Mouse (Mus musculus) heart, embryonic 14.5 days (tissue): ENCODE results near the gene Smarcd1. TPM values are rescaled to one million over a fixed set of nuclear protein-coding genes. Genes with fewer than 3 reads are reported as not detected.

Source experiments
- ATAC-seq: fragments of 200-750 bp; cut with Nextera tagmentation; 2 replicates; pipeline ENCODE4 v1.8.0; 2017; ENCODE audit warnings: low read depth, moderate TSS enrichment; ENCODE audit not compliant: insufficient number of reproducible peaks, insufficient read depth, low FRiP score
- H3K27ac ChIP-seq, 2 experiments: fragments of 200-500 bp in 1 of 2; fragments of 300-500 bp in 1 of 2; sonication (generic) in 1 of 2; replicated peaks in 1 of 2; 2 replicates each; pipeline ENCODE4 v1.5.1; 2012 to 2014; ENCODE audit warnings: low read depth in 2 of 2, low read length in 2 of 2, control low read depth in 1 of 2, mild to moderate bottlenecking in 1 of 2, mixed read lengths in 1 of 2; ENCODE audit not compliant: control insufficient read depth in 1 of 2, insufficient read depth in 1 of 2
- H3K27me3 ChIP-seq: fragments of 300-500 bp; sonication (generic); 2 replicates; pipeline ENCODE4 v1.6.1; 2014; ENCODE audit warnings: mild to moderate bottlenecking, low read length, control low read depth; ENCODE audit not compliant: control insufficient read depth, insufficient read depth
- H3K36me3 ChIP-seq: fragments of 300-500 bp; sonication (generic); 2 replicates; pipeline ENCODE4 v1.6.1; 2014; ENCODE audit warnings: mild to moderate bottlenecking, control low read depth, low read length, mixed read lengths; ENCODE audit not compliant: control insufficient read depth, insufficient read depth
- H3K4me1 ChIP-seq, 2 experiments: fragments of 200-500 bp in 1 of 2; fragments of 300-500 bp in 1 of 2; sonication (generic) in 1 of 2; 2 replicates each; pipeline ENCODE4 v1.6.1; 2012 to 2014; ENCODE audit warnings: low read length in 2 of 2, control low read depth in 1 of 2, mixed read lengths in 1 of 2; ENCODE audit not compliant: control insufficient read depth in 2 of 2, insufficient read depth in 2 of 2
- H3K4me2 ChIP-seq: fragments of 300-500 bp; sonication (generic); 2 replicates; pipeline ENCODE4 v1.6.1; 2014; ENCODE audit warnings: mild to moderate bottlenecking, low read length
- H3K4me3 ChIP-seq, 2 experiments: fragments of 200-500 bp in 1 of 2; fragments of 300-500 bp in 1 of 2; sonication (generic) in 1 of 2; 2 replicates each; pipeline ENCODE4 v1.5.1; 2012 to 2014; ENCODE audit warnings: low read length in 2 of 2, mild to moderate bottlenecking in 2 of 2, control low read depth in 1 of 2, low read depth in 1 of 2, moderate library complexity in 1 of 2; ENCODE audit not compliant: control insufficient read depth in 1 of 2, insufficient read depth in 1 of 2
- H3K9ac ChIP-seq: fragments of 300-500 bp; sonication (generic); 2 replicates; pipeline ENCODE4 v1.6.1; 2014; ENCODE audit warnings: mild to moderate bottlenecking, low read length
- H3K9me3 ChIP-seq: fragments of 300-500 bp; sonication (generic); 2 replicates; pipeline ENCODE4 v1.6.1; 2016; ENCODE audit warnings: low read length, control low read depth; ENCODE audit not compliant: control insufficient read depth
- WGBS: fragments of 180-500 bp; shearing (Covaris S2); extraction: QIAGEN DNeasy Blood & Tissue Kit; methylation state at CpG from one replicate; pipeline ENCODE4 v1.1.7; 2014; 5-methylcytosine and 5-hydroxymethylcytosine counted together
- polyA plus RNA-seq: library from polyadenylated mRNA; unstranded; fragments of >200 nt; fragmentation: Nextera tagmentation; extraction: Ambion mirVana; gene quantifications from 2 replicates; pipeline ENCODE4 v1.2.1, GENCODE M21; 2014

Smarcd1 gene
- polyA plus RNA-seq, 1 experiment from 2014 or later = 24.7 TPM

DNA sequence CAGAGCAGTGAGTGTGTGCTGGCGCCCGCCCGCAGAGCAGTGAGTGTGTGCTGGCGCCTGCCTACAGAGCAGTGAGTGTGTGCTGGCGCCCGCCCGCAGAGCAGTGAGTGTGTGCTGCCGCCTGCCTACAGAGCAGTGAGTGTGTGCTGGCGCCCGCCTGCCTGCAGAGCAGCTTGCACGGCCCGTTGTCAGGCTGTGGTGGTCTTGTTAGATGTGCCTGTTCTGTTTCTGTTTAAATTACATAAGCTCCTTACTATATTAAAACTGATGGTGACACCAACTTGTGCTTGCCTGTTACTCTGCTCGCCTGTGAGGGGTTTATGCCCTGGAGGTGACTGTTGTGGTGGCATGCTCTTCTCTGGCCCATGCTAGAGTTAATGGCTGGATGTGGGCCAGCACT is 6.2 kb downstream of the Smarcd1 start:
- peaks cover 15 to 30% of the 10 kb centered on the region in 2 experiments for H3K4me1 ChIP-seq
- H3K27ac ChIP-seq = no peak overlapping the region
- H3K4me3 ChIP-seq = no peak overlapping the region
- H3K36me3 ChIP-seq = peaks cover 92% of the 10 kb centered on the region
- H3K9ac ChIP-seq = no peak overlapping the region
- H3K9me3 ChIP-seq = no peaks in the 10 kb centered on the region
- 97% methylated on average over 13 of the region's 13 CpGs for WGBS
- no peak overlapping the region for H3K4me2 ChIP-seq
- H3K27me3 ChIP-seq = no peaks in the 10 kb centered on the region
- ATAC-seq = no peak

DNA sequence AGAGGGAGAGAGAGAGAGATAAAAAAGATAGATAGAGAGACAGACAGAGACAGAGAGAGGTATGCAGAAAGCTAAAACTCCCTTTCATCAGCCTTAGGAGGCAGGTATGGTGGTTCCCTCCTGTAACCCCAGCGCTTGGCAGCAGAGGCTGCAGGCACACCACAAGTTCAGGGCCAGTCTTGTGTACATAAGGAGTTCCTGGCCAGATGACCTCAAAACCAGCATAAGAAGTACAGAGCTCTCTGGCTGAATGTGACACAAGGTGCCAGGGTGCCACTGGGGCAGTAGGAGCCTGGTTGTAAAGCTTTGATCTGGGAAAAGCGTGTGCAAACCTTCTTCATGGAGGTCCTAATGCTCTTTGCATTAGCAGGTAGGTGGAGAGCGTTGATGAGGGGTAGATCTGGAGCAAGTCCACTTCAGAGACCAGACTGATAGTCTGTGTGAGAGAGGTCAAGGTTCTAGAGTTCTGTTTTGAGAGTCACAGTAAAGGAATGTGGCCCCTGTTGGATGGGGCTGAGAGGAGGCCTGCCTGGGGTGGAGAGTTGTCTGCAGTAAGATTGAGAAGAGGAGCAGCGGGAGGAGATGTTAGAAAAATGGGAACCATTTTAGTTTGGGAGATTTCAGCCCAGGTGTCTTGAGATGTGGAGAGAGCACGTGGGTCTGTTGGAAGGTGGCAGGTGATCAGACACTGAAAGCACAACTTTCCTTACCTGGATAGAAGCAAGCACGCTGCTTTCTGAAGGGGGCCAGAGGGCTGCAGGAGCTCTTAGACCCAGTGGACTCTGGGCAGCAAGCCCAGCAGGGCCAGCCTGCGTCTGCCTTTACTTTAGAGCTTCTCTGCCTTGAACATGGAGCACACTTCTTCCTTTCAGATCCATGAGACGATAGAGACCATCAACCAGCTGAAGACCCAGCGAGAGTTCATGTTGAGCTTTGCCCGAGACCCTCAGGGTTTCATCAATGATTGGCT is 8.6 kb downstream of the Smarcd1 start:
- Histone ChIP-seq H3K27me3 (no peaks in the 10 kb centered on the region), H3K9ac (no peak overlapping the region), H3K4me2 (no peak overlapping the region), H3K36me3 (peaks cover 90% of the 10 kb centered on the region), H3K9me3 (no peaks in the 10 kb centered on the region), H3K4me1 (peaks cover 13 to 24% of the 10 kb centered on the region in 2 experiments), H3K27ac (no peak overlapping the region), H3K4me3 (no peak overlapping the region)
- ATAC-seq = no peak
- WGBS = 92% methylated on average over 10 of the region's 10 CpGs

DNA sequence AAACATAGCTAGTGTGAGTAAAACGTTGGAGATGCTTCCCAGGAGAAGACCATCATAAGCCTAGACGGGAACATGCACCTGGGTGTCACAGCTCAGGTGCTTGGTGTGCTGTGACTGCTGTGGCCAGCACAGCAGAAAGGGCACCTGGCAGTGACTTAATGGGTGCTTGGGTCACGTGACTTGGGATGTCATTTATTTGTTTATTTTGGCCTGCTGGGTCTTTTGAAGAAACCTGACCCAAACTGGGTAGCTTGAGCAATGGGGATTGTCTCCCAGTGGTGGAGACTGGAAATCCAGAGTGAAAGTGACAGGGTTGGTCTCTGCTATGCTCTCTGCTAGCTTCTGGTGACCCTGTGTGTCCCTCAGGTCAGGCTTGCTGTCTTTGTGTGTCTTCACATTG is 9.6 kb downstream of the Smarcd1 start:
- no peak overlapping the region for H3K9ac ChIP-seq
- H3K4me3 ChIP-seq = no peak overlapping the region
- H3K9me3 ChIP-seq = no peaks in the 10 kb centered on the region
- H3K27me3 ChIP-seq = no peaks in the 10 kb centered on the region
- H3K27ac ChIP-seq = no peak overlapping the region
- no peak for ATAC-seq
- H3K4me2 ChIP-seq = no peak overlapping the region
- peaks cover 83% of the 10 kb centered on the region for H3K36me3 ChIP-seq
- H3K4me1 ChIP-seq = peaks cover 11 to 17% of the 10 kb centered on the region in 2 experiments
- WGBS = 73% methylated on average over 3 of the region's 3 CpGs

DNA sequence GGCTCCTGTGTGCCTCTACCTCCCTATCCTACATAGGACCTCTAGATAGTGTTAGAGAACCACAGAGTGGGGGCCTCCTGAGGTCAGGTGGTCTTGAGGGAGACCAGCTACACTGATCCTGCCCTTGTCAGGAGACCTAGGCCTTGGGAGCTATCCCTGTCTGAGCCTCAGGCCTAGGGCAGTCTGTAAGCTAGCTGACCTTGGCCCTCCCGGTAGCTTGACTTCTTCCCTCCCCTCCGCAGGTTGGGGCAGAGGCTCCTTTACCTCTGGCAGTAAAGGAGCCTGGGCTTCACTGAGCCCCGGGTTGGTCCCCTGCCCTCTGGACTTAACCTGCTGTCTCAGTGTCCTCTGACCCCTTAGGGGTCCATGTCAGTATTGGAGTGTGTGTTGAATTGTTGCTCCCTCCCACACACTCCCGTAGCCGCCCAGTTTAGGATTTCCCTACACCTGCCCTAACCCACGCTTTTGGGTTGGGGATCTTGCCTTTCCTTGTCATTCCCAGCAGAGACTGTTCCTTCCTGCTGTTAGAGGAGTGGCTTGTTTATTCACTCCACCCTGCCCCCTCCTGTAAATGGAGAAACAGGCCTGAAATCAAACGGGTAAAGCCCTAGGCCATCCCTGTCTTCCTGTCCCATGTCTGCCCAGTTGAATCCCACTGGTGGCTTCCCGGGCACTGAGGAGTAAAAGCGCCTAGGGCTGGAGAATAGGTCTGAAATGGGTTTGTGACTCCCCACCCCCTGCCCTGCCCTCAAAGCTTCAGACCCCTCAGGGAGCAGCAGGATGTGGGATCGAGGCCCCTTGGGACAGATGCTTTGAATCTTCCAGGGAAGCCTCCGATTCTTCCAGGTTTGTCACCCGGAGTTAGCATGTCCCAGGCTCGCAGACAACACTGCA is 11.0 kb downstream of the Smarcd1 start:
- Histone ChIP-seq H3K9me3 (no peaks in the 10 kb centered on the region), H3K9ac (peak overlapping the region; percentile 54; the same call in 1 of the 2 replicates), H3K27me3 (no peaks in the 10 kb centered on the region), H3K4me3 (no peak overlapping the region), H3K4me1 (peaks cover 13 to 22% of the 10 kb centered on the region in 2 experiments), H3K36me3 (peaks cover 68% of the 10 kb centered on the region), H3K4me2 (no peak overlapping the region), H3K27ac (peak overlapping the region in 1 of 2 experiments; percentile 86; a peak in 2 of 4 replicates)
- 65% methylated on average over 13 of the region's 13 CpGs for WGBS
- no peak for ATAC-seq

DNA sequence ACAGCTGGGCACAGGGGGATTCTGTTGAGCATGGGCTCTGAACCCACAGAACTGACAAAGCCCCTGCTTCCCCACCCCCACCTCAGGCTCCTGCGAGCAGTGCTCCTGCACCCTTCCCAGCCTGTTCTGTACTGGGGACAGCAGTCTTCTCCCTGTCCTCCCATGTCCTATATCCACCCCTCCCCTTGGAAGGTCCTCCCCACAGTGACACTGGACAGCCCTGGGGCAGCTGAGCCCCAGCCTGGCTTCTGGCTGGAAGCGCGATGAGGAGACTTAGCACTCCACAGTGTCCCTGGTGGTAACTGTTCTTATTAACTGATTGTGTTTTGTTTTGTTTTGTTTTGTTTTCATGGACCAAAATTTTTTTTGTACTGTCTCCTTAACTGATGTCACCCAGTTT is 11.6 kb downstream of the Smarcd1 start:
- no peak for ATAC-seq
- Histone ChIP-seq H3K9ac (peak overlapping the region; percentile 54; the same call in 1 of the 2 replicates), H3K4me3 (no peak overlapping the region), H3K9me3 (no peaks in the 10 kb centered on the region), H3K27me3 (no peaks in the 10 kb centered on the region), H3K4me1 (peaks cover 13 to 22% of the 10 kb centered on the region in 2 experiments), H3K27ac (peak overlapping the region; percentile 67 to 86), H3K4me2 (no peak overlapping the region), H3K36me3 (peaks cover 62% of the 10 kb centered on the region)
- WGBS = 65% methylated on average over 3 of the region's 3 CpGs

DNA sequence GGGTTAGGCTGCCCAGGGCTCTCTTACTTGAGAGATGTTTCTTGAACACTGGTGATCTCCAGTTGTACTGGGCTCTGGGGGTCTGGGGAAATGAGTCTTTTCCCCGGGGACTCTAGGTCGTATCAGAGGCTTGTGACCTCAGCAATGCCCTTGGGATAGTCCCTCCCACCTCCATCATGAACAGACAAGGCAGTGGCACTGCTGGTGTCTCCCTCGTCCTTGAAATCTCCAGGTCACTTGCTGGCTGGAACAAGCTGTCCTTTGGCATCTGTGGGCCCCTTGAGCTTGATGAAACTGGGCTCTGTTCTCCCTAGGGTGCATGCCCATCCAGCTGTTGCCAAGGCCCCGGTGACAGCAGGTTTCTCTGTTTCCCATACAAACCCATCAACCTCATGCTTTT is 12.3 kb downstream of the Smarcd1 start:
- H3K9me3 ChIP-seq = no peaks in the 10 kb centered on the region
- H3K4me1 ChIP-seq = peaks cover 13 to 22% of the 10 kb centered on the region in 2 experiments
- no peak for ATAC-seq
- no peak overlapping the region for H3K4me2 ChIP-seq
- H3K27ac ChIP-seq = peak overlapping the region; percentile 67 to 86
- no peak overlapping the region for H3K4me3 ChIP-seq
- WGBS = 23% methylated on average over 4 of the region's 4 CpGs
- peak overlapping the region; percentile 54; the same call in 1 of the 2 replicates for H3K9ac ChIP-seq
- peaks cover 62% of the 10 kb centered on the region for H3K36me3 ChIP-seq
- no peaks in the 10 kb centered on the region for H3K27me3 ChIP-seq

GRCm38 (mm10) chr15:99714858-99715257 is 12.9 kb downstream of the Smarcd1 start:
- no peak for ATAC-seq
- Histone ChIP-seq H3K27me3 (no peaks in the 10 kb centered on the region), H3K4me3 (no peak overlapping the region), H3K36me3 (peaks cover 57% of the 10 kb centered on the region), H3K27ac (peak overlapping the region in 1 of 2 experiments; percentile 86; a peak in 2 of 4 replicates), H3K9me3 (no peaks in the 10 kb centered on the region), H3K4me2 (no peak overlapping the region), H3K4me1 (peaks cover 13 to 22% of the 10 kb centered on the region in 2 experiments), H3K9ac (no peak overlapping the region)
- 48% methylated on average over 7 of the region's 7 CpGs for WGBS
